Mouse (Mus musculus) adrenal gland, adult 2 months (tissue): ENCODE data around the gene Cacna1d. TPM values are rescaled to one million over a fixed set of nuclear protein-coding genes. Genes with fewer than 3 reads are reported as not detected.

Experiments
- DNase-seq: peaks from one replicate; pipeline ENCODE4 v3.0.0; 2021
- polyA plus RNA-seq: library from polyadenylated mRNA; depleted of rRNA; stranded (reverse); fragments of >200 nt; gene quantifications from 2 replicates; pipeline ENCODE4 v1.2.3, GENCODE M21; 2012
- total RNA-seq, 2 experiments: library from RNA; stranded (reverse); gene quantifications; 2 replicates each; pipeline ENCODE4 v1.2.3; 2021

Gene Cacna1d
- total and polyA plus RNA-seq, 3 experiments: 8.4 to 12.7 (median 10.7) TPM

DNA sequence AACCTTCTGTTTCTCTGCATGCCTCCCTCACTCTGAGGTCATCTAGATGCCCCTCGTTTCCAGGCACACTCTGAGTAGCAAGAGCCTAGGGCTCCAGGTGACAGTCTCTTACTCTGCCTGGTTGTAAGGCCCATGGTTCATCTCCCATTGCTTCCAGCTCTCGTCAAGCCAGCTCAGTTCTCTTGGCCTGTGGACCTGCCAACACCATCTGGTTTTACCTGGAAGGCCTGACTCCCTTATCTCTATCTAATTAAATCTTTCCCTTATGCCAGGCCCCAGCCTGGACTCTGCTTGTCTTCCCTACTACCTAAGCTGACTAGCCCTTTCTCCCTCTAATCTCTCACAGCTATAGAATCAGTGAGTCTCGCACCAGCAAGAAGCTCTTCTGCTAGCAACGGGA, 124.2 kb downstream of the Cacna1d start:
- no peak for DNase-seq

DNA sequence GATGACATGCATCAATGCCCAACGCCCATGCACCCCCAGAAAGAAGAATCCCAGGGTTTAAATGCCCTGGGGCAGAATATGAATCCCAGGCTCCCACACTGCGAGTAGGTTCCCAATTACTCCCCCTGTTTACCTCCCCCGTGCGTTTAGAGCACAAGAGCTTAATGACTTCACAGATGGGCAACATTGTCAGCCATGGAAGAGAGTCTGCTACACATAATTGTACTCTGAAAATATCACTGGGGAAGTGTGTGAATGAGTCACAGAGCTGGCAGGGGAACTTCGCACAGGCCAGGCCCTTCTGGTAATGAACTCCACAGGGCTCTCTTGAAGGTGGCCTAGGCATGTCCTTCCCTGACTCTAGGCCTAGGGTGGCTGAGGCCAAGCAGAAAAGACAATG, 125.4 kb downstream of the Cacna1d start:
- DNase-seq: peak; percentile 16

DNA sequence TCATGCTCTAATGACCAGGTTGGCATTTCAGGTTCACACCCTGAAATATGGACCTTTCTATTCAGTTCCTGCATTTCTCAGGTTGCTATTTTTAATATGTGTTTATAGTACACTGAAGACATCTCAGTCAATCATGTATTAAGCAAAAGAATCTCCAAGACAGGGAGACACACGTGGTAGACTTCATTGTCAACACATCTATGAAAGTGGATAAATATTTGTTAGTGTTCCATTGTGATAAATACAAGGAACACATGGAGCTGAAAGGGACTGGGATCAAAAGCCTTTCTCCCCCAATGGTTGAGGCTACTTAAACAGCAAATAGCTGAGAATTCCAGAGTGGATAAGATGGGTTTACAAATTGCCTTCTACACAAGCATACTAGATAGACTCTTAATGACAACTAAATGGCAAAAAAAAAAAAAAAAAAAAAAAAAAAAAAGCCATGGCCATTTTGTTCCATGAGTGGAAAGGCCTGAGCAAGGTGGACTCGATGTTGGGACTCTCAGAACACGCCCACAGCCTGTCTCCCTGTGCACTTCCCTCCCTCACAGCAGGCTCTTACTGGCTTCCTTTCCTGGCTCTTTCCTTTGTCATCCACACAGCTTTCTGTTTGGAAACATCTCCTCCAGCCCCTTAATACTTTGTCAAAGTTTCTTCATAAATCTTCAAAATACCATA, 127.6 kb downstream of the Cacna1d start:
- DNase-seq: no peak

GRCm38 (mm10) chr14:30362370-30362769, 128.9 kb downstream of the Cacna1d start:
- no peak for DNase-seq

GRCm38 (mm10) chr14:30360478-30360877, 130.8 kb downstream of the Cacna1d start:
- DNase-seq: no peak

- no peak for DNase-seq
Measured at GRCm38 (mm10) chr14:30360004-30360403, 131.3 kb downstream of the Cacna1d start.

DNA sequence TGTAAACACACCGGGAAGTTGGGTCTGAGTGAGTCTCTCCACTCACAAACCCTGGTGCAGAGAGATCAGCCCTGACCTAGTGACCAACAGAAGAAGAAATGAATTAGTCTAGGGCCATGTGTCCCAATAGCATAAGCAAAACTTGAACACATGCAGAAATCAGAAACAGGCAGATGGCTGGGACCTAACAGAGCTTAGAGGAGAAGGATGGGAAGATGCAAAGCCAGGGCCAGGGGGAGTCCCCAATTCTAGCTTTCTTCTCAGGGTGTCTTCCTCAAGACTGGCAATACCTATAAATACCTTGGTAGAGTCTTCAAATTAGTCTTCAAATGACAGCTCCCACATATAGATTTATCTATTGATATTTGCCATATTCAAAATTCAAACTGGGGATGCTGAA, 133.2 kb downstream of the Cacna1d start:
- no peak for DNase-seq

DNA sequence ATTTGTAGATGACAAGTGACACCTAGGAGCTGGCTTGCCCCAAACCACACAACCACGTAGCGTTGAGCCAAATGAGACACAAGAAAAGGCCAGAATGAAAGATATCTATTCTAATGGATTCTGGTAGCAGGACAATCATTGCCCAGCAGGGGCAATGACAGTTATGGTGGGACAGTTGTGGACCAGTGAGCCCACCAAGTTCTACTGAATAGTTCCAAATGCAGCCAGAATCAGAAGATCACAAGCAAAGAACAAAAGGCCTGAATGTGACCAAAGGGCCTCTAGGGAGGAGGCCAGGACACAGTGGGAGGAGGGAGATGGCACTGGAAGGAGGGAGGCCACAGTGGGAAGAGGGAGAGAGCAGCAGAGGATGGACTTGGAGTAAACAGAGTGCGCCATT, 134.8 kb downstream of the Cacna1d start:
- DNase-seq: no peak

- no peak for DNase-seq
Measured at GRCm38 (mm10) chr14:30354761-30355160, 136.5 kb downstream of the Cacna1d start.

DNA sequence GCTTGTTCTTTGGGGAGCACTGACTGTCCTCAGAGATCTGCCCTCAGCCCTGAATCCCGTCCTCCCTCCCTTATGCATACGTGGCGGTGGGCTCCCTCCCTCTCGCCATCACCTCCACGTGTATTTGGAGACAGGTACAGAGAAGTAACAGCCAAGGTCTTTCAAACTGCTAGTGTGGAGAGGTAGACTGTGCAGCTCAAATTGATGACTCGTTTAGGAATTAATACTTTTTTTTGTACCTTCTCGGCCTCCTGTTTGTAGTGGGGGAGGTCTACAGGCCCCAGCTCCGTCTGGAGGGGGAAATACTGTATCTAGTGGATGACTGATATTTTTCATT, 137.2 kb downstream of the Cacna1d start:
- DNase-seq: no peak

DNA sequence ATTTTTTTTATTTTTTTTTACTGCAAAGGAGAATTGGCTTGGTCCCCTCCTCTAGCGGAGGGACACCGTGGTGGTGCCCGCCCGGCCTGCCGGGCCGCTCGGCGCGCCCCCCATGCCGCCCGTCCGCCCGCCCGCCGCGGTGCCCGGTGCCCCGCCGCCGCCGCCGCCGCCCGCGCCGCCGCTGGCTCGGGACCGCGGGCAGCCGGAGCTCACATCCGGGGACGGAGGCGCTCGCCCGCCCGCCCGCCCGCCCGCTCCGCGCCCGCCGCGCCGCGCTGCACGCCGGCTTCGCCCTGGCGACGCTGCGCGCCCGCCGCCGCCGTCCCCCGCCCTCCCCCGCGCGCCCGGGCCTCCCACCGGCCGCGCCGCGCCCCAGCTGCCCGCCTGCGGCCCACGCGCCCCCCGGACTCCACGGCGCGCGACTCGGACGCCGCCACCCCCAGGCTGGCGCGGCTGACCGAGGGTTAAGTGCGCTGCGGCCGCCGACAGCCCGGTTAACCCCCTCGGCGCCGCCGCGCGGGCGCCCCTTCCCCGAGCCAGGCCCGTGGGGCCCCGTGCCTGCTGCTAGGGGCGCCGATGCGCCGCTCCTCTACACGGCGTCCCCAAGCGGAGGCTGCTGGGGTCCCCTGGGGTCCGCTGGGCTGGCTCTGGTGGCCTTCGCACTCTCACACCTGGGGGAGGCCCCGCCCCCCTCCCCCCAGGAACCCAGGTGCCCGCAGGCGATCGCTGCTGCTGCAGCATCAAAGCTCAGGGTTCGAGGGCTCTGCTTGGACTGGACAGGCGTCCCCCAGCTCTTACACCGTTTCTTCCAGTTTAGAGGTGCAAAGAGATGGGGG, 137.7 kb downstream of the Cacna1d start:
- peak; percentile 35 for DNase-seq

DNA sequence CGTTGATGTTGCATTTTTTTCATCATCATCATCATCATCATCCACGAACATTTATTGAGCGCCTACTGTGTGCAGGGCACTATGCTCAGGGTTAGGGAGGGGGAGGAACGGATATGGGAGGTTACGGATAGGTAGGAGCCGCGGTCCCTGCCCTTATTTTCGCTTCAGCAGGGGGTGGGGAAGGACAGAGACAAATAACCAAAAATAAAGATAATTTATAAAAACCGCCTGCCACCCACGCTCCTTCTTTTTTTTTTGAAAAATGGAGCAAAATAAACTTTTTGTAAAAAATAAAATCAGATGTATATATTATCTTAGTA, 138.3 kb downstream of the Cacna1d start:
- DNase-seq: no peak

- DNase-seq: peak; percentile 48
Measured at GRCm38 (mm10) chr14:30352061-30352950, 138.9 kb downstream of the Cacna1d start.

DNA sequence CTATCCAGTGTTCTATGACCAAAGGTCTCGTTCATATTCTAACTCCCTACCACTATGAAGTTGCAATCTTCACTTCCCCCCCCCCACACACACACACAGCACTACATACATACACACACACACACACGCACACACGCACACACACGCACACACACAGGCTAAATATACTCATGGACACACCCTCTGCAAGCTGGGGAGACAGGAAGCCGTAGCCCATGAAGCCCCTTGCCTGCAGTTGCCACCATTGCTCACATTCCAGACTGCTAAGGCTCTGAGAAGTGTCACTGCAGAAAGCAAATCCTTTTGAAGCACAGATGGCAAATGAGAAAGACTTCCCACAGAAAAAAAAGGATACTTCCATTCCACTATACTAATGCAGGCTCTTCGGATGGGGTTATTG, 141.0 kb downstream of the Cacna1d start:
- no peak for DNase-seq

DNA sequence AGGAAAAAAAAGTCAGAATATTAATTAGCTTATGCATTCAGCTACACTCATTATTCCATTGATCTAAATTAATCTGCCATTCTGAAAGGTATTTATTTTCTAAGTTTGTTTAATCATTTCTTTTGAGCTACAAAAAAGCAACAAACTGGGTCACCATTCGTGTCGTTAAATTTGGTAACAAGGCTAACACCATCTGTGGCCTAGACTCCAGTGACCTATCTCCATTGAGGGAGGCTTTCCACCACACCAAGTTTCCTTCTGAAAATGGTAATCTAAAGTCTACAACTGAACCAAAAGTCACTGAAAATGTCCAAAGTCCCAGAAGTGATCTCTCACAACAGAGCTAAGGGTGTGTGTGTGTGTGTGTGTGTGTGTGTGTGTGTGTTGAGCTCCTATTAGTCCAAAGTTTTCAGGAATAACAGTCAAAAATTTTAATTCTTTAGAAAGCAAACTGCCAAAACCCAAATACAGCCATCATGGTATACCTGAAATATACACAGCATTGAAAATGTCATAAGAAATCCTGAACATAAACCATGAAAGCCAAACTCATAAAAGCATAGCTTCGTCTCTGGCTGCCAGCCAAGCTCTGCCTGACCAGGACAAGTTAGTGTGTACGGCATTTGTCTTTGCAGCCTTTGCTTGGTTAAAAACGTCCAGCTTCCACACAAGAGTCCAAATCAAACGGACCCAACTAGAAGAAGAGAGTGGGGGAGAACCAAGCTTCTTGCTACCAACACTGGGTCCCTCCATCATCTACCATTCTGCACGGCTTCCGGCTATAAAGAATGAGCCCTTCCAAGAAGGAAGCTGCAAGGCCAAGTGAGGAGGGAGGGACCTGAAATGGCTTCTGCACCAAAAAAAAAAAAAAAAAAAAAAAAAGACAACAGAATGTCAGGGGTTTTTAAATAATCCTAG, 146.0 kb downstream of the Cacna1d start:
- peak; percentile 31 for DNase-seq

- DNase-seq: no peak
Measured at GRCm38 (mm10) chr14:30343740-30344139, 147.5 kb downstream of the Cacna1d start.

DNA sequence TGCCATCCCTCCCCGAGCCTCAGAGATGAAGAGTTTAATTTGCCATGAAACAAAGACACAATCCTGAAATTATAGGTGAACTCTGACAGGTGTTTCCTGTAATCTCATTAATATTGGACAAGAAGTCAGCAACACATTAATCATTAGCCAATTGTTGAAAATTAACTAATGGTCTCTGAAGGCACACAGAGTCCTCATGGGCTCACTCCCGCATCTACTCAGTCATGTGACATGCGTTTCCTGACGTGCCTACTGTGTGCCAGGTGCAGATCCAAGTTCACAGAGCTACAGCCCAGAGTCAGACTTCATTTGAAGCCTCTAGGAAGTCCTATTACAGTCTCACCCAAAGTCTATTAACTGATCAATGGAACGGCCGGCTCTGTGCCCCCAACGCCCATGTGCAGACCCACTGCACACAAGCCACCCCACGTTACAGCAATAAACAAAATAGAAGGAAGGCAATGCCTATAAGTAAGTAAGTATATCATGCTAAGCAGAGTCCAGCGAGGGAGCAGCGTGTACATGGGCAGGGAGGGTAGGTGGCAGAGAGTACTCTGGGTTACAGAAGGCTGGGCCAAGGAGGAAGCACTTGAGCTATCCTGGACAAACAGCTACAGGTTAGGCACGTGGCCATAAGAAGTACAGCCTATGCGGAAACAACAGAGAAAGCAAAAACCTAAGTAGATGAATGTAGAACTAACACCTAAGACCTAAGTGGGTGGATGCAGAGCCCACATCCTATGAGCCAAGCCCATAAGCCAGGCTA, 149.2 kb downstream of the Cacna1d start:
- DNase-seq: no peak

DNA sequence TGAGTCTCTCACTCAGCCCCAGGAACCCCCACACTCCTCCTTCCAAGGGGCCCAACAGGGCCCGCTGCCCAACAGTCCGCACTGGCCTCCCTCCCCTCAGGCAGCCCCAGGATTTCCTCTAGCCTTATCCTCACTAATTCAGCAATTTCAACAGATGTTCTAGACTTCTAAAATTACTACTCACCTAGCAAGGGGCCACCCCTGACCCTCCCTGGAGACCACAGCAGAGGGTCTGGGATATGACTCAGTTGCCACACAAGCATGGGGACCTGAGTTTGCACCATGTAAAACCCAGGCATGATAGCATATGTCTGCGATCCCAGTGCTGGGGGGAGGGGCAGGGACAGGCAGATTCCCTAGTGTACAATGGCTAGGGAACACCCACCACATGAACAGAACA, 151.1 kb downstream of the Cacna1d start:
- no peak for DNase-seq

- no peak for DNase-seq
Measured at GRCm38 (mm10) chr14:30331856-30332255, 159.4 kb downstream of the Cacna1d start.

GRCm38 (mm10) chr14:30330416-30331181, 160.7 kb downstream of the Cacna1d start:
- no peak for DNase-seq
